Mouse (Mus musculus) erythroblast, embryonic 14.5 days (primary cell): ENCODE measurements around the gene Ssna1.

Experiments
- GATA1 ChIP-seq: IDR thresholded peaks from 2 replicates; pipeline ENCODE4 v1.6.1; 2012; ENCODE audit warnings: low read length, inconsistent platforms, mixed read lengths
- TAL1 ChIP-seq: IDR thresholded peaks from 3 replicates; pipeline ENCODE4 v1.6.1; 2012; ENCODE audit warnings: low read length, inconsistent platforms, mixed read lengths

GRCm38 (mm10) chr2:25233421-25233820, 38.8 kb downstream of the Ssna1 start:
- TF ChIP-seq GATA1 (no peak), TAL1 (no peak)
